18 mouse cellular contexts compared by ENCODE assay signal in the genomic region with DNA sequence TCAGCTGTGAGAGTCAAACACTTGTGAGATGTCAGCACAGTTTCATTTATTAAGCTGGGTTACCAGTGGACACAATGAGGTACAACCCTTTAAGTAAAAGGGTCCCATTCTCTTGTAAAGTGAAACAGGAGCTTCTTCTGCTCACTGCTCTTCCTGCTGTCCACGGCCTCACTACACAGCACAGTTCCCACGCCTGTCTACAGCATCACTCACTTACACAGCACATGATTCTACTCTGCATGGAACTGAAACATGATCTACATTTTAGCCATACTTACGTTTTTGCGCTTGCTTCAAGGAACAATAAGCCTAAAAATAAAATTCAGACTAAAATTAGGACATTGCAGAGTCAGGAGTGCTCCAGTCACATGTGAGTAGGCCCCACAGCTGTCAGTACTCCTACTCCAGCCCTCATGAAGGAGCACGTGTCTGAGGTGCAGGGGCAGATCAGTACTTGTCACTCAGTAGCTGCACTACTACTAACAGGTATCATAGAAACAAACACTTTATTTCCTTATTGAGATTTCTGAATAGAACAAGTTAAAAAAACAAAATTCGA. TPM values are rescaled to one million over a fixed set of nuclear protein-coding genes. Genes with fewer than 3 reads are reported as not detected.
DNase-seq lines count a peak whose midpoint lies in the region; ATAC-seq and TF ChIP-seq lines count a peak whose summit lies in the region.
"Had no signal": no experiment of that assay in that cellular context is flagged by ENCODE, and none has a peak within 500 bp of the region (broad histone marks: within the 10 kb centered on the region; RNA-seq: fewer than 3 reads in every experiment).

No protein-coding gene starts in this region.

- H3K9me3 ChIP-seq in limb, embryonic 14.5 days (ENCODE audit: control insufficient read depth, low read length) = no peaks in the 10 kb centered on the region
- H3K9me3 ChIP-seq: hindbrain, embryonic 12.5 days; kidney, embryonic 15.5 days; neural tube, embryonic 13.5 days had no signal

- no peak overlapping the region for H3K4me3 ChIP-seq in layer of hippocampus, adult 2 months
- no peak overlapping the region for H3K4me3 ChIP-seq in bone marrow macrophage, adult 2 months (ENCODE audit: insufficient read depth, low read length)
- H3K4me3 ChIP-seq in limb, embryonic 14.5 days (replicated peaks; ENCODE audit: low read length) = no peak overlapping the region
- H3K4me3 ChIP-seq: hindbrain, embryonic 12.5 days; kidney, embryonic 15.5 days; neural tube, embryonic 13.5 days had no signal

- 88% methylated on average over 6 of the region's 6 CpGs for WGBS in limb, embryonic 14.5 days

- no peak overlapping the region for H3K4me2 ChIP-seq in limb, embryonic 14.5 days (replicated peaks; ENCODE audit: low read depth, low read length, severe bottlenecking)
- H3K4me2 ChIP-seq: hindbrain, embryonic 12.5 days; kidney, embryonic 15.5 days; neural tube, embryonic 13.5 days had no signal

- peaks cover 82% of the 10 kb centered on the region for H3K36me3 ChIP-seq in limb, embryonic 14.5 days (ENCODE audit: control insufficient read depth, insufficient read depth, low read length)

- no peaks in the 10 kb centered on the region for H3K27me3 ChIP-seq in limb, embryonic 14.5 days (ENCODE audit: control insufficient read depth, insufficient read depth, low read length)
- H3K27me3 ChIP-seq: hindbrain, embryonic 12.5 days; kidney, embryonic 15.5 days; neural tube, embryonic 13.5 days had no signal

- H3K27ac ChIP-seq in layer of hippocampus, adult 2 months = peak overlapping the region; percentile 49; the same call in 1 of the 2 replicates
- H3K27ac ChIP-seq in bone marrow macrophage, adult 2 months (ENCODE audit: insufficient read depth, low read depth, low read length) = peak overlapping the region; percentile 64
- no peak overlapping the region for H3K27ac ChIP-seq in limb, embryonic 14.5 days (replicated peaks; ENCODE audit: low read depth, low read length)
- H3K27ac ChIP-seq: hindbrain, embryonic 12.5 days; kidney, embryonic 15.5 days; neural tube, embryonic 13.5 days had no signal

- no peak overlapping the region for H3K9ac ChIP-seq in limb, embryonic 14.5 days (ENCODE audit: low read depth, low read length, severe bottlenecking)
- H3K9ac ChIP-seq: hindbrain, embryonic 12.5 days; kidney, embryonic 15.5 days; neural tube, embryonic 13.5 days had no signal

- peak; percentile 93 for DNase-seq in heart, adult 11 months
- no peak for DNase-seq in heart, postnatal 4 days
- no peak for DNase-seq in layer of hippocampus, adult 2 months (ENCODE audit: low spot score in 2 of 2)
- DNase-seq in layer of hippocampus, adult 9-11 months = no peak
- no peak for DNase-seq in limb, embryonic 14.5 days (ENCODE audit: low spot score)
- no peak for DNase-seq in kidney, postnatal 4 days
- DNase-seq: adrenal gland, adult 8-10 months; cerebellum, adult 11-12 months; cerebellum, postnatal 25 days; gastrocnemius, postnatal 36 days; lung, adult 18-20 months; right cerebral cortex, postnatal 14 days; thymus, postnatal 25 days had no signal

- no peak for TF ChIP-seq POLR2A in bone marrow macrophage, adult 2 months (IDR thresholded peaks at IDR 0.05; ENCODE audit: borderline replicate concordance, low read depth, low read length)
- no peak for TF ChIP-seq POLR2A in limb, embryonic 14.5 days (IDR thresholded peaks at IDR 0.05; ENCODE audit: borderline replicate concordance, extremely low read depth, insufficient read depth, insufficient read length)

- peaks cover 7% of the 10 kb centered on the region for H3K4me1 ChIP-seq in bone marrow macrophage, adult 2 months (ENCODE audit: control insufficient read depth, insufficient read depth, low read length)
- H3K4me1 ChIP-seq in limb, embryonic 14.5 days (ENCODE audit: control insufficient read depth, insufficient read depth, low read length) = no peaks in the 10 kb centered on the region
- H3K4me1 ChIP-seq: hindbrain, embryonic 12.5 days; kidney, embryonic 15.5 days; neural tube, embryonic 13.5 days had no signal

- peak; percentile 74 for ATAC-seq in limb, embryonic 14.5 days (ENCODE audit: low FRiP score, low read depth)
- ATAC-seq: inflammation-experienced regulatory T-cells, adult 6 months had no signal

- no peak for TF ChIP-seq CTCF in layer of hippocampus, adult 2 months (conservative IDR thresholded peaks at IDR 0.05)
- no peak for TF ChIP-seq CTCF in bone marrow macrophage, adult 2 months (IDR thresholded peaks at IDR 0.05; ENCODE audit: low read depth, low read length)

RNA-seq across cellular contexts. Expression of a gene that starts 17.7 kb away (rescaled TPM):
- total RNA-seq in heart, postnatal 4 days (2021) = 100 to 1,000 TPM; 154 to 165 TPM
- total RNA-seq in layer of hippocampus, adult 2 months (2021) = 100 to 1,000 TPM; 234 to 238 TPM
- 259 and 260 TPM in 2 replicates for polyA plus RNA-seq in bone marrow macrophage, adult 2 months (2012; ENCODE audit: insufficient read depth, insufficient read length, missing spikeins)
- 127 and 130 TPM in 2 replicates for polyA plus RNA-seq in limb, embryonic 14.5 days (2012; rRNA removed)
- polyA plus RNA-seq in limb, embryonic 14.5 days (2014; fragmentation: Nextera tagmentation; extraction: Ambion mirVana) = 276 and 298 TPM in 2 replicates
